Mouse (Mus musculus): ENCODE measurements around the gene Dlgap3.

Gene Dlgap3

GRCm38 (mm10) chr4:127215799-127216198 lies 46.8 kb downstream of the Dlgap3 start:
- no peak for DNase-seq (ENCODE audit: low read depth, low spot score)

- DNase-seq (ENCODE audit: low read depth, low spot score): no peak
These were observed 47.2 kb downstream of the Dlgap3 start for GRCm38 (mm10) chr4:127216251-127216651.

GRCm38 (mm10) chr4:127217048-127217447 lies 48.0 kb downstream of the Dlgap3 start:
- no peak for DNase-seq (ENCODE audit: low read depth, low spot score)

GRCm38 (mm10) chr4:127223291-127223690 lies 54.3 kb downstream of the Dlgap3 start:
- DNase-seq (ENCODE audit: low read depth, low spot score): no peak

GRCm38 (mm10) chr4:127223755-127224154 lies 54.8 kb downstream of the Dlgap3 start:
- no peak for DNase-seq (ENCODE audit: low read depth, low spot score)

GRCm38 (mm10) chr4:127224444-127225100 lies 55.6 kb downstream of the Dlgap3 start:
- DNase-seq (ENCODE audit: low read depth, low spot score): no peak

GRCm38 (mm10) chr4:127226067-127226466 lies 57.1 kb downstream of the Dlgap3 start:
- no peak for DNase-seq (ENCODE audit: low read depth, low spot score)

GRCm38 (mm10) chr4:127227051-127227673 lies 58.2 kb downstream of the Dlgap3 start:
- no peak for DNase-seq (ENCODE audit: low read depth, low spot score)

GRCm38 (mm10) chr4:127232028-127232427 lies 63.0 kb downstream of the Dlgap3 start:
- peak; percentile 84 for DNase-seq (ENCODE audit: low read depth, low spot score)

- DNase-seq (ENCODE audit: low read depth, low spot score): no peak
These were observed 63.5 kb downstream of the Dlgap3 start for GRCm38 (mm10) chr4:127232551-127232950.

- DNase-seq (ENCODE audit: low read depth, low spot score): no peak
These were observed 64.6 kb downstream of the Dlgap3 start for GRCm38 (mm10) chr4:127233416-127234125.

GRCm38 (mm10) chr4:127235742-127236487 lies 66.9 kb downstream of the Dlgap3 start:
- no peak for DNase-seq (ENCODE audit: low read depth, low spot score)

GRCm38 (mm10) chr4:127236631-127237030 lies 67.6 kb downstream of the Dlgap3 start:
- no peak for DNase-seq (ENCODE audit: low read depth, low spot score)

- peak; percentile 44 for DNase-seq (ENCODE audit: low read depth, low spot score)
These were observed 68.3 kb downstream of the Dlgap3 start for GRCm38 (mm10) chr4:127237271-127237670.

GRCm38 (mm10) chr4:127242696-127243095 lies 73.7 kb downstream of the Dlgap3 start:
- DNase-seq (ENCODE audit: low read depth, low spot score): no peak

GRCm38 (mm10) chr4:127243552-127243951 lies 74.5 kb downstream of the Dlgap3 start, which contains the start of gene Smim12:
Gene Smim12, plus strand, starts transcription at chr4:127243784.
- DNase-seq (ENCODE audit: low read depth, low spot score): peak; percentile 96

- no peak for DNase-seq (ENCODE audit: low read depth, low spot score)
These were observed 74.9 kb downstream of the Dlgap3 start for GRCm38 (mm10) chr4:127243953-127244352.

GRCm38 (mm10) chr4:127249701-127250349 lies 80.8 kb downstream of the Dlgap3 start:
- peak; percentile 83 for DNase-seq (ENCODE audit: low read depth, low spot score)

GRCm38 (mm10) chr4:127251963-127252585 lies 83.1 kb downstream of the Dlgap3 start:
- DNase-seq (ENCODE audit: low read depth, low spot score): no peak

- no peak for DNase-seq (ENCODE audit: low read depth, low spot score)
These were observed 87.7 kb downstream of the Dlgap3 start for GRCm38 (mm10) chr4:127256739-127257138.

Measured in telencephalon, adult 2 months (tissue).